Mouse (Mus musculus): ENCODE data around the gene Zc3h8.

The Zc3h8 gene

DNA sequence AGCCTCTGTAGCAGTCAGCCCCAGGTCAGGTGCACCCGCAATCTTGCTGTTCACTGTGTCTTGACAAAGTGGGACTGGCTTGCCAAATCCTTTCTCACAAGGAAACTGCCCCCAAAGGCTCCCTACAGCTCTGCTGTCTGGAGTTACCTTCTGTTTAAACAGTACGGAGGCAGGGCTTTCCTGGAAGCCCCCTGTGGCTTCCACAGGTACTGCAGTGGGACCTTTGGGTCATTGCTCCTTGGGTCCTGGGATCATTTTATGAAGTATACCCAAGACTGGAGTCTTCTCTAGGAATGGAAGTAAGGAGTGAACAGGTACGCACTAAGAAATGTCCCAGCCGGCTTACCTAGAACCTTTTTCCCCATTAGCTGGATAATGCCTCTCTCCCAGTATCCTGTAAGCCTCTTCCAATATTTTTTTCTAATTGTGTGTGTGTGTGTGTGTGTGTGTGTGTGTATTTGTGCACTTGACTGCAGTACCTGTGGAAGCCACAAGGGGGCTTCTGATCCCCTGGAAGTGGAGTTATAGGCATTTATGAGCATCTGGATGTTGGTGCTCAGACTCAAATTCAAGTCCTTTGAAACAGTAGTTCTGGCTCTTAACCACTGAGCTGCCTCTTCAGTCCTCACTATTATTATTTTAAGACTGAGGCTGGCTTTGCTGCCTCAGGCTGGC lies 53.1 kb downstream of the Zc3h8 start:
- DNase-seq: peak; percentile 29

DNA sequence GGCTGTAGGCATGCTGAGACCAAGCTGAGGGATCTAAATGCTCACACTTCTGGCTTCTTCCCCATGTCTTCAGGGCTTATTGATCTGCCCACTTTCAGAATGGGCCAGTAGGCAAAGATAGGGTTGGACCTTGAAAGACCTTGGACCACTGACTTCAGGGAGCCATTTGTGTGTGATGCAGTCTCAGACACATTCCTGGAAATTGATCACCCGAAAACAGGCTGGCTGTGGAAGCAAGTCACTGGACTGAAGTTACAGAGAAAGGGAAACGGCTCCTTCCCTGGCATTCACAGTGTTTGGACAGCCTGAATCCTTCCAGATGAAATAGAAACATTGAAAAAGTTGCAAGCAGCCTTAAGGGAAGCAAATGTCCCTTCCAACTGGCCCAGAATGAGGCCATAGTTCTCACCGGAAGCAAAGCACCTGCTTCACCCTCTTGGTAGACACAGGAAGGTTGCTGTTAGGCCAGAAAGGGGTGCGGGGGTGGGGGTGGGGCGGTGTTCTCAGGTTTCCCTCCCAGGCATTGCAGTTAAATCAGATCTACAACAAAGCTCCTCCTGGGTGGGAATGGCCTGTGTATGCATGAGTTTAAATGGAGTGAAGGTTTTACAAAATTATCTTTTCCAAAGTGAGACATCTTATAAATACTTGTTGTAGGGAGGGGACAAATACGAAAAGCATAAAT lies 55.9 kb downstream of the Zc3h8 start:
- no peak for DNase-seq

DNA sequence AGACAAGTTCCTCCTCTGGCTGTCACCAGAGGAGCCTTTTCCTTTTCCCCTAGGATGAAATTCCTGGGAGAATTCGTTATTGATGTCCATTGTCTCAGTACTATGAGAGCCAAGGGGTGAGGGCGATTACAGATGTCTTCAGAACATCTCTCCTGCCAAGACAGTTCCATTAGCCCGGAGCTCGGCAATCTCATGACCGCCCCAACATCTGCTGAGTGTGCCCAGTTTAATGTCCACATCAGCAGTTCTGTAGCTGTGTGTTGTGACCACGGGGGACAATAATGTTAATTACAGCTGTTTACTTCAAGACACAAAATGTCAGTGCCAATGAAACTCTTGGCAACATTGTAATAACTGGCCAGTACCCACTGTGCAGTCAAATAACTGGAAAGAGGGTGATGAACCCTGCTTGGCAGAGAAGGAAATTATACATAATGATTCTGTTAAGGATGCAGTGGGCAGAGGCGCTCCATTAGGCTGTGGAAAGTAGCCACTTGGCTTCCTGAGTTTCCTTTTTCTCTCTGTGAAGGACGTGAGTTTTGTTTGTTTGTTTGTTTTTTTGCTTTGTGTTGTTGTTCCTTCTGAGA lies 58.6 kb downstream of the Zc3h8 start:
- DNase-seq: no peak

DNA sequence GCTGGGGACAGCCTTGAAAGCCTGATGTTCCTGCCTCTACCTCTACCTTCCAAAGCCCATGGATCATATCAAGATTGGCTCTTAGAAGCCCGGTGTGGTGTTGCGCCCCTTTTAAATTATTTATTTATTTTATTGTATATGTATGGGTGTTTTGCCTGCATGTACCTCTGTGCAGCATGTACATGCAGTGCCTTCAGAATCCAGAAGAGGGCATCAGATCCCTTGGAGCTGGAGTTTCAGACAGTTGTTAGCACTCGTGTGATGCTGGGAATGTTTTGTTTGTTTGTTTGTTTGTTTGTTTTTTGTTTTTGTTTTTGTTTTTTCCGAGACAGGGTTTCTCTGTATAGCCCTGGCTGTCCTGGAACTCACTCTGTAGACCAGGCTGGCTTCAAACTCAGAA lies 62.6 kb downstream of the Zc3h8 start:
- peak; percentile 54 for DNase-seq

Measured in thymus, postnatal 4 days (tissue).